Mouse (Mus musculus): Measurements from ENCODE around the gene Car9. TPM values are rescaled to one million over a fixed set of nuclear protein-coding genes. Genes with fewer than 3 reads are reported as not detected.

Gene Car9
- polyA plus RNA-seq, 1 experiment from 2014 or later, result 0.23 TPM

- no peak for ATAC-seq
- no peak overlapping the region for H3K4me3 ChIP-seq (ENCODE audit: low read length)
- no peak overlapping the region for H3K9ac ChIP-seq (ENCODE audit: low read depth, low read length)
- H3K36me3 ChIP-seq (ENCODE audit: control insufficient read depth, insufficient read depth, low read length), result peaks cover 25% of the 10 kb centered on the region
- 50% methylated on average over 8 of the region's 8 CpGs for WGBS
- peaks cover 5% of the 10 kb centered on the region for H3K27me3 ChIP-seq (replicated peaks; ENCODE audit: control insufficient read depth, insufficient read depth, low read length)
- H3K9me3 ChIP-seq (ENCODE audit: control insufficient read depth, low read length), result no peaks in the 10 kb centered on the region
- H3K4me1 ChIP-seq (ENCODE audit: control insufficient read depth, insufficient read depth, low read depth, low read length), result no peaks in the 10 kb centered on the region
- no peak overlapping the region for H3K27ac ChIP-seq (ENCODE audit: low read depth, low read length)
- no peak overlapping the region for H3K4me2 ChIP-seq (ENCODE audit: low read length)
Measured at GRCm38 (mm10) chr4:43530081-43530501, 23.3 kb downstream of the Car9 start.

GRCm38 (mm10) chr4:43530581-43530980, 23.8 kb downstream of the Car9 start:
- Histone ChIP-seq H3K27me3 (replicated peaks; ENCODE audit: control insufficient read depth, insufficient read depth, low read length) (peaks cover under 1% of the 10 kb centered on the region; the same call in 1 of the 2 replicates), H3K9ac (ENCODE audit: low read depth, low read length) (no peak overlapping the region), H3K27ac (ENCODE audit: low read depth, low read length) (no peak overlapping the region), H3K9me3 (ENCODE audit: control insufficient read depth, low read length) (no peaks in the 10 kb centered on the region), H3K4me1 (ENCODE audit: control insufficient read depth, insufficient read depth, low read depth, low read length) (no peaks in the 10 kb centered on the region), H3K36me3 (ENCODE audit: control insufficient read depth, insufficient read depth, low read length) (peaks cover 30% of the 10 kb centered on the region), H3K4me2 (ENCODE audit: low read length) (no peak overlapping the region), H3K4me3 (ENCODE audit: low read length) (no peak overlapping the region)
- peak; percentile 34; the same call in 1 of the 2 replicates for ATAC-seq
- WGBS, result 26% methylated on average over 7 of the region's 7 CpGs

- H3K4me2 ChIP-seq (ENCODE audit: low read length), result no peak overlapping the region
- H3K4me1 ChIP-seq (ENCODE audit: control insufficient read depth, insufficient read depth, low read depth, low read length), result no peaks in the 10 kb centered on the region
- H3K27ac ChIP-seq (ENCODE audit: low read depth, low read length), result no peak overlapping the region
- H3K9ac ChIP-seq (ENCODE audit: low read depth, low read length), result no peak overlapping the region
- no peak overlapping the region for H3K4me3 ChIP-seq (ENCODE audit: low read length)
- peaks cover 45% of the 10 kb centered on the region for H3K36me3 ChIP-seq (ENCODE audit: control insufficient read depth, insufficient read depth, low read length)
- no peaks in the 10 kb centered on the region for H3K9me3 ChIP-seq (ENCODE audit: control insufficient read depth, low read length)
- 86% methylated on average over 9 of the region's 9 CpGs for WGBS
- no peak for ATAC-seq
- H3K27me3 ChIP-seq (replicated peaks; ENCODE audit: control insufficient read depth, insufficient read depth, low read length), result no peaks in the 10 kb centered on the region
Measured at GRCm38 (mm10) chr4:43533270-43533669, 26.5 kb downstream of the Car9 start.

- Histone ChIP-seq H3K27me3 (replicated peaks; ENCODE audit: control insufficient read depth, insufficient read depth, low read length) (no peaks in the 10 kb centered on the region), H3K9me3 (ENCODE audit: control insufficient read depth, low read length) (no peaks in the 10 kb centered on the region), H3K36me3 (ENCODE audit: control insufficient read depth, insufficient read depth, low read length) (peaks cover 60% of the 10 kb centered on the region), H3K4me1 (ENCODE audit: control insufficient read depth, insufficient read depth, low read depth, low read length) (no peaks in the 10 kb centered on the region), H3K27ac (ENCODE audit: low read depth, low read length) (no peak overlapping the region), H3K4me3 (ENCODE audit: low read length) (no peak overlapping the region), H3K4me2 (ENCODE audit: low read length) (no peak overlapping the region), H3K9ac (ENCODE audit: low read depth, low read length) (no peak overlapping the region)
- 92% methylated on average over 8 of the region's 8 CpGs for WGBS
- ATAC-seq, result no peak
Measured at GRCm38 (mm10) chr4:43535628-43536027, 28.9 kb downstream of the Car9 start.

- H3K4me3 ChIP-seq (ENCODE audit: low read length), result no peak overlapping the region
- H3K36me3 ChIP-seq (ENCODE audit: control insufficient read depth, insufficient read depth, low read length), result peaks cover 60% of the 10 kb centered on the region
- H3K27me3 ChIP-seq (replicated peaks; ENCODE audit: control insufficient read depth, insufficient read depth, low read length), result no peaks in the 10 kb centered on the region
- no peaks in the 10 kb centered on the region for H3K9me3 ChIP-seq (ENCODE audit: control insufficient read depth, low read length)
- no peaks in the 10 kb centered on the region for H3K4me1 ChIP-seq (ENCODE audit: control insufficient read depth, insufficient read depth, low read depth, low read length)
- no peak for ATAC-seq
- H3K27ac ChIP-seq (ENCODE audit: low read depth, low read length), result no peak overlapping the region
- 95% methylated on average over 9 of the region's 9 CpGs for WGBS
- no peak overlapping the region for H3K4me2 ChIP-seq (ENCODE audit: low read length)
- no peak overlapping the region for H3K9ac ChIP-seq (ENCODE audit: low read depth, low read length)
Measured at GRCm38 (mm10) chr4:43536031-43536430, 29.3 kb downstream of the Car9 start.

- Histone ChIP-seq H3K36me3 (ENCODE audit: control insufficient read depth, insufficient read depth, low read length) (peaks cover 62% of the 10 kb centered on the region), H3K4me2 (ENCODE audit: low read length) (no peak overlapping the region), H3K4me3 (ENCODE audit: low read length) (no peak overlapping the region), H3K27ac (ENCODE audit: low read depth, low read length) (no peak overlapping the region), H3K4me1 (ENCODE audit: control insufficient read depth, insufficient read depth, low read depth, low read length) (no peaks in the 10 kb centered on the region), H3K9ac (ENCODE audit: low read depth, low read length) (no peak overlapping the region), H3K27me3 (replicated peaks; ENCODE audit: control insufficient read depth, insufficient read depth, low read length) (no peaks in the 10 kb centered on the region), H3K9me3 (ENCODE audit: control insufficient read depth, low read length) (no peaks in the 10 kb centered on the region)
- ATAC-seq, result no peak
- WGBS, result 76% methylated on average over 3 of the region's 3 CpGs
Measured at GRCm38 (mm10) chr4:43542044-43542443, 35.3 kb downstream of the Car9 start.

GRCm38 (mm10) chr4:43546375-43547047, 39.7 kb downstream of the Car9 start:
- Histone ChIP-seq H3K4me3 (ENCODE audit: low read length) (no peak overlapping the region), H3K9ac (ENCODE audit: low read depth, low read length) (no peak overlapping the region), H3K4me1 (ENCODE audit: control insufficient read depth, insufficient read depth, low read depth, low read length) (no peaks in the 10 kb centered on the region), H3K27me3 (replicated peaks; ENCODE audit: control insufficient read depth, insufficient read depth, low read length) (no peaks in the 10 kb centered on the region), H3K4me2 (ENCODE audit: low read length) (no peak overlapping the region), H3K9me3 (ENCODE audit: control insufficient read depth, low read length) (no peaks in the 10 kb centered on the region), H3K36me3 (ENCODE audit: control insufficient read depth, insufficient read depth, low read length) (peaks cover 67% of the 10 kb centered on the region), H3K27ac (ENCODE audit: low read depth, low read length) (no peak overlapping the region)
- WGBS, result 92% methylated on average over 12 of the region's 12 CpGs
- no peak for ATAC-seq

- Histone ChIP-seq H3K4me2 (ENCODE audit: low read length) (no peak overlapping the region), H3K36me3 (ENCODE audit: control insufficient read depth, insufficient read depth, low read length) (peaks cover 67% of the 10 kb centered on the region), H3K9me3 (ENCODE audit: control insufficient read depth, low read length) (no peaks in the 10 kb centered on the region), H3K4me1 (ENCODE audit: control insufficient read depth, insufficient read depth, low read depth, low read length) (no peaks in the 10 kb centered on the region), H3K27ac (ENCODE audit: low read depth, low read length) (no peak overlapping the region), H3K27me3 (replicated peaks; ENCODE audit: control insufficient read depth, insufficient read depth, low read length) (no peaks in the 10 kb centered on the region), H3K4me3 (ENCODE audit: low read length) (no peak overlapping the region), H3K9ac (ENCODE audit: low read depth, low read length) (no peak overlapping the region)
- ATAC-seq, result no peak
- 94% methylated on average over 8 of the region's 8 CpGs for WGBS
Measured at GRCm38 (mm10) chr4:43547160-43547559, 40.4 kb downstream of the Car9 start.

GRCm38 (mm10) chr4:43549055-43549454, 42.3 kb downstream of the Car9 start:
- WGBS, result 91% methylated on average over 12 of the region's 12 CpGs
- ATAC-seq, result no peak
- no peak overlapping the region for H3K4me2 ChIP-seq (ENCODE audit: low read length)

More at GRCm38 (mm10) chr4:43549055-43549454, 42.3 kb downstream of the Car9 start:
- H3K4me3 ChIP-seq (ENCODE audit: low read length), result no peak overlapping the region
- H3K27me3 ChIP-seq (replicated peaks; ENCODE audit: control insufficient read depth, insufficient read depth, low read length), result no peaks in the 10 kb centered on the region
- H3K9me3 ChIP-seq (ENCODE audit: control insufficient read depth, low read length), result no peaks in the 10 kb centered on the region
- H3K4me1 ChIP-seq (ENCODE audit: control insufficient read depth, insufficient read depth, low read depth, low read length), result no peaks in the 10 kb centered on the region
- H3K27ac ChIP-seq (ENCODE audit: low read depth, low read length), result no peak overlapping the region
- no peak overlapping the region for H3K9ac ChIP-seq (ENCODE audit: low read depth, low read length)
- H3K36me3 ChIP-seq (ENCODE audit: control insufficient read depth, insufficient read depth, low read length), result peaks cover 67% of the 10 kb centered on the region
